Comparison of ENCODE assay signal across 12 mouse cellular contexts in the genomic region with DNA sequence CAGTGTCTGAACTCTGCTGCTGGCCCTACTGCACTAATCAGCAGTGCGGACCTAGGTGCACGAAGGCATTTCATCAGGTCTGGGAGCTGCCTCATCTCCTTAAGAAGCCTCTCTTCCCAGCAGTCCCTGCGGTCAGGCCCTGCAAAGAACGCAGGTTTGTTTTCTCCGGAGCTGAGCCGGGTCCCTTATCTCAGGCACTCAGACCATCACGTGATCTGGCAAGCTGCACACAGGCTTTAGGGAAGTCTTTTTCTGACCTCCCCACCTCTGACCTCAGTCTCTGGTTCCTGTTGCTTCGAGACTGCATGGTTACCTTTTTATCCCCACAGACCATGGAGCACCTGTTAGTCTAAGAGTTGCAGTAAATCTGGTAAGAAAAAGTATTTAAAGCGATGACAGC. TPM values are rescaled to one million over a fixed set of nuclear protein-coding genes. Genes with fewer than 3 reads are reported as not detected.
DNase-seq lines count a peak whose midpoint lies in the region; ATAC-seq and TF ChIP-seq lines count a peak whose summit lies in the region.
"Had no signal": no experiment of that assay in that cellular context is flagged by ENCODE, and none has a peak within 500 bp of the region (broad histone marks: within the 10 kb centered on the region; RNA-seq: fewer than 3 reads in every experiment).

No protein-coding gene starts in this region.

- no peak overlapping the region for H3K4me2 ChIP-seq in forebrain, embryonic 12.5 days
- H3K4me2 ChIP-seq in heart, embryonic 12.5 days, result peak overlapping the region; percentile 29; the same call in 1 of the 2 replicates
- H3K4me2 ChIP-seq in forebrain, postnatal 0 days (ENCODE audit: low read depth), result no peak overlapping the region
- H3K4me2 ChIP-seq: forebrain, embryonic 13.5 days; limb, embryonic 15.5 days had no signal

- TF ChIP-seq CTCF in lung, adult 2 months (IDR thresholded peaks at IDR 0.05; ENCODE audit: insufficient read depth, low read length), result no peak
- TF ChIP-seq CTCF in forebrain, postnatal 0 days (IDR thresholded peaks at IDR 0.05; ENCODE audit: low read depth), result no peak

- peaks cover 17% of the 10 kb centered on the region for H3K4me1 ChIP-seq in forebrain, embryonic 10.5 days
- H3K4me1 ChIP-seq in forebrain, embryonic 12.5 days, result peaks cover 7% of the 10 kb centered on the region; the same call in 1 of the 2 replicates
- H3K4me1 ChIP-seq in heart, embryonic 12.5 days (replicated peaks), result peaks cover 37% of the 10 kb centered on the region
- H3K4me1 ChIP-seq in lung, adult 2 months (ENCODE audit: control insufficient read depth, insufficient read depth, low read length), result peaks cover 20% of the 10 kb centered on the region
- no peaks in the 10 kb centered on the region for H3K4me1 ChIP-seq in forebrain, postnatal 0 days (ENCODE audit: insufficient read depth)
- H3K4me1 ChIP-seq: forebrain, embryonic 13.5 days had no signal

- no peak overlapping the region for H3K4me3 ChIP-seq in forebrain, embryonic 10.5 days
- H3K4me3 ChIP-seq in forebrain, embryonic 12.5 days (replicated peaks), result no peak overlapping the region
- no peak overlapping the region for H3K4me3 ChIP-seq in heart, embryonic 12.5 days
- no peak overlapping the region for H3K4me3 ChIP-seq in lung, adult 2 months (replicated peaks; ENCODE audit: extremely low read depth, low read depth, low read length)
- H3K4me3 ChIP-seq in forebrain, postnatal 0 days (ENCODE audit: low read depth, low read length), result no peak overlapping the region
- H3K4me3 ChIP-seq: forebrain, embryonic 13.5 days; limb, embryonic 15.5 days had no signal

- 0 out of 2 replicates have a peak overlapping the region, but pooled peaks have one; percentile 15 for H3K27ac ChIP-seq in forebrain, embryonic 10.5 days
- H3K27ac ChIP-seq in forebrain, embryonic 12.5 days, result no peak overlapping the region
- H3K27ac ChIP-seq in heart, embryonic 12.5 days (ENCODE audit: poor library complexity, severe bottlenecking), result peak overlapping the region; percentile 66
- no peak overlapping the region for H3K27ac ChIP-seq in forebrain, postnatal 0 days (ENCODE audit: low read depth, low read length)
- H3K27ac ChIP-seq: forebrain, embryonic 13.5 days; kidney, postnatal 0 days; limb, embryonic 15.5 days had no signal

- no peak for DNase-seq in forebrain, embryonic 10.5 days (ENCODE audit: extremely low spot score, low spot score)
- DNase-seq in lung, adult 2 months, result peak; percentile 42
- DNase-seq in spleen, postnatal 4 days (ENCODE audit: low spot score in 2 of 2), result peak; percentile 84 to 86
- DNase-seq in adrenal gland, postnatal 14 days, result no peak
- no peak for DNase-seq in frontal cortex, postnatal 14 days (ENCODE audit: low spot score in 2 of 2)
- no peak for DNase-seq in forebrain, postnatal 0 days
- DNase-seq: adrenal gland, adult 8-10 months had no signal

- no peak overlapping the region for H3K9ac ChIP-seq in forebrain, embryonic 12.5 days
- no peak overlapping the region for H3K9ac ChIP-seq in heart, embryonic 12.5 days
- H3K9ac ChIP-seq in forebrain, postnatal 0 days, result no peak overlapping the region
- H3K9ac ChIP-seq: forebrain, embryonic 13.5 days; limb, embryonic 15.5 days had no signal

- no peak for ATAC-seq in forebrain, embryonic 12.5 days (ENCODE audit: low FRiP score)
- peak; percentile 92 for ATAC-seq in heart, embryonic 12.5 days (ENCODE audit: insufficient number of reproducible peaks, low FRiP score)
- no peak for ATAC-seq in forebrain, postnatal 0 days
- ATAC-seq: forebrain, embryonic 13.5 days had no signal

- TF ChIP-seq POLR2A in lung, adult 2 months (IDR thresholded peaks at IDR 0.05; ENCODE audit: borderline replicate concordance, extremely low read depth, low read depth, low read length), result no peak

- H3K36me3 ChIP-seq in forebrain, embryonic 10.5 days (replicated peaks), result no peaks in the 10 kb centered on the region
- H3K36me3 ChIP-seq in forebrain, embryonic 12.5 days (replicated peaks), result no peaks in the 10 kb centered on the region
- no peaks in the 10 kb centered on the region for H3K36me3 ChIP-seq in heart, embryonic 12.5 days
- no peaks in the 10 kb centered on the region for H3K36me3 ChIP-seq in forebrain, postnatal 0 days (ENCODE audit: insufficient read depth)
- H3K36me3 ChIP-seq: limb, embryonic 15.5 days had no signal

- no peaks in the 10 kb centered on the region for H3K27me3 ChIP-seq in forebrain, embryonic 10.5 days (ENCODE audit: poor library complexity, severe bottlenecking)
- H3K27me3 ChIP-seq in forebrain, embryonic 12.5 days, result no peaks in the 10 kb centered on the region
- H3K27me3 ChIP-seq in heart, embryonic 12.5 days (replicated peaks), result no peaks in the 10 kb centered on the region
- no peaks in the 10 kb centered on the region for H3K27me3 ChIP-seq in forebrain, postnatal 0 days (ENCODE audit: insufficient read depth, low read length)
- H3K27me3 ChIP-seq: forebrain, embryonic 13.5 days; limb, embryonic 15.5 days had no signal

- WGBS in forebrain, embryonic 10.5 days, result 79% methylated on average over 9 of the region's 9 CpGs
- WGBS in forebrain, embryonic 12.5 days, result 89% methylated on average over 9 of the region's 9 CpGs
- 13% methylated on average over 9 of the region's 9 CpGs for WGBS in heart, embryonic 12.5 days
- WGBS in lung, adult 2 months, result 32% methylated on average over 9 of the region's 9 CpGs
- 88% methylated on average over 9 of the region's 9 CpGs for WGBS in forebrain, postnatal 0 days

- H3K9me3 ChIP-seq in forebrain, embryonic 10.5 days, result no peaks in the 10 kb centered on the region
- H3K9me3 ChIP-seq in forebrain, embryonic 12.5 days, result no peaks in the 10 kb centered on the region
- no peaks in the 10 kb centered on the region; the same call in 1 of the 2 replicates for H3K9me3 ChIP-seq in heart, embryonic 12.5 days (replicated peaks)
- H3K9me3 ChIP-seq in forebrain, postnatal 0 days (ENCODE audit: low read length), result no peaks in the 10 kb centered on the region
- H3K9me3 ChIP-seq: forebrain, embryonic 13.5 days; limb, embryonic 15.5 days had no signal

RNA-seq across cellular contexts. Expression of a gene that starts 59.8 kb away (rescaled TPM):
- 2.4 and 2.5 TPM in 2 replicates for polyA plus RNA-seq in forebrain, embryonic 10.5 days (2016; fragmentation: Nextera tagmentation; extraction: Ambion mirVana)
- 11.7 and 14.0 TPM in 2 replicates for polyA plus RNA-seq in forebrain, embryonic 12.5 days (2016; fragmentation: Nextera tagmentation; extraction: Ambion mirVana)
- 13.6 and 16.0 TPM in 2 replicates for polyA plus RNA-seq in heart, embryonic 12.5 days (2016; fragmentation: Nextera tagmentation; extraction: Ambion mirVana)
- 13.4 and 17.4 TPM in 2 replicates for polyA plus RNA-seq in lung, adult 2 months (2012; rRNA removed)
- total RNA-seq in adrenal gland, postnatal 14 days (2021), result 93.1 and 152 TPM in 2 replicates
- 70.4 and 102 TPM in 2 replicates for total RNA-seq in forebrain, postnatal 0 days (2014; rRNA removed)
- 10.0 and 14.2 TPM in 2 replicates for polyA plus RNA-seq in forebrain, postnatal 0 days (2015; fragmentation: Nextera tagmentation; extraction: Ambion mirVana)

Comparison
In these comparisons a context has a peak if more than half of its experiments do, and no peak if none do; other contexts are left out.
1. H3K27ac ChIP-seq: peak in forebrain, embryonic 10.5 days (single experiment) and heart, embryonic 12.5 days (single experiment); none in forebrain, embryonic 12.5 days (single experiment) and forebrain, postnatal 0 days (single experiment).
2. DNase-seq: peak in lung, adult 2 months (single experiment) and spleen, postnatal 4 days (2 of 2); none in forebrain, embryonic 10.5 days (single experiment), adrenal gland, postnatal 14 days (single experiment), frontal cortex, postnatal 14 days (0 of 2) and forebrain, postnatal 0 days (single experiment).